Mouse (Mus musculus): ENCODE measurements around the gene Olfr686. TPM values are rescaled to one million over a fixed set of nuclear protein-coding genes. Genes with fewer than 3 reads are reported as not detected.

Olfr686 gene
- not detected for polyA plus RNA-seq (2012; fragmentation: generic; extraction: Trizol)

GRCm38 (mm10) chr7:105207385-105207784 is at the start of gene Olfr686:
Gene Olfr686, minus strand, starts transcription at chr7:105207485.

DNA sequence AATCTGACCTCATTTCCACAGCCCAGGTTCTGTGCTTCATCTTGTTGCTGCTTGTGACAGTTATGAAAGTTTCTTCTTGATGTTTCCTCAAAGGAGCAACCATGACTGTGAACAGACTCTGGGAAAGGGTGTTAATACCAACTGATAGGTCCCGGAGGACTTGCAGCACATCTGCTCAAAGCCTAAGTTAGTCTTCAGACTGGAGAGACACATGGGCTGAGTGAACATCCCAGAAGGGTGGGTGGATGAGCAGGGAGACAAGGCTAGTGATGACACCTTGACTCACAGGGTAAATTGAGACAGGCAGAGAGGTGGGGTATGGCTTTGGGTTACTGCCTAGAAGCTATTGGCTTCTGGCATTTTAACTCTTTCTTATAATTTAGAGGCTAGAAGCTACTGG is 21.4 kb downstream of the Olfr686 start, which contains the start of gene Olfr685:
TSS of gene Olfr685 (minus strand) at position 101 of the 400 bp plus-strand sequence.

DNA sequence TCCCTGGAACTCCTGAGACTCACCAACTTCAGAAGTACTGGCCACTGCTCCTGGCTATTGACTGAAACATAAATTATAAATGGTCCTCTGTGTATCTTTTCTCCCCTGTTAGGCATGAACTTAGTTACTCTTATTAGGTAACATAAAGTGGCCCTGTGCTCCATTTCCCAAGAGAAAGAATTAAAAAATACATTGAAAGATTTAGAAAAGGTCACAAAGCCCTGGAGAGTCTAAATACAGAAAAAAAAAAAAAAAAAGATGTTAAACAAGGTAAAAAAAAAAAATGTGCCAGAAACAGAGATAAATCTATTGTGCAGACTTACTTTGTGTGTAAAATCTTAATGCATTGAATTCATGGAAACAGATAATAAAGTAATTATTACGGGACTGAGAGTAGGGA is 43.7 kb downstream of the Olfr686 start, which contains the start of gene Olfr684:
TSS of gene Olfr684 (minus strand) at position 101 of the 400 bp plus-strand sequence.

Other genes with a start within 250 kb of the Olfr686 start
- gene Olfr670, start 244.9 kb downstream of the Olfr686 start, polyA plus RNA-seq (2012; fragmentation: generic; extraction: Trizol) = not detected
- not detected for gene Olfr671, start 228.4 kb downstream of the Olfr686 start, polyA plus RNA-seq (2012; fragmentation: generic; extraction: Trizol)
- gene Olfr672, start 205.5 kb downstream of the Olfr686 start, polyA plus RNA-seq (2012; fragmentation: generic; extraction: Trizol) = not detected
- not detected for gene Olfr675, start 179.0 kb downstream of the Olfr686 start, polyA plus RNA-seq (2012; fragmentation: generic; extraction: Trizol)
- gene Olfr676, start 174.8 kb downstream of the Olfr686 start, polyA plus RNA-seq (2012; fragmentation: generic; extraction: Trizol) = not detected
- not detected for gene Olfr677, start 156.1 kb downstream of the Olfr686 start, polyA plus RNA-seq (2012; fragmentation: generic; extraction: Trizol)
- gene Olfr678, start 143.0 kb downstream of the Olfr686 start, polyA plus RNA-seq (2012; fragmentation: generic; extraction: Trizol) = not detected
- not detected for gene Olfr679, start 126.3 kb downstream of the Olfr686 start, polyA plus RNA-seq (2012; fragmentation: generic; extraction: Trizol)
- gene Olfr680-ps1, start 114.7 kb downstream of the Olfr686 start, polyA plus RNA-seq (2012; fragmentation: generic; extraction: Trizol) = not detected
- not detected for gene Olfr681, start 90.6 kb downstream of the Olfr686 start, polyA plus RNA-seq (2012; fragmentation: generic; extraction: Trizol)
- gene Olfr683, start 60.5 kb downstream of the Olfr686 start, polyA plus RNA-seq (2012; fragmentation: generic; extraction: Trizol) = not detected
- gene Olfr684, start 43.8 kb downstream of the Olfr686 start, polyA plus RNA-seq (2012; fragmentation: generic; extraction: Trizol) = not detected
- gene Olfr685, start 21.5 kb downstream of the Olfr686 start, polyA plus RNA-seq (2012; fragmentation: generic; extraction: Trizol) = not detected
- gene Olfr688, start 80.6 kb upstream of the Olfr686 start, polyA plus RNA-seq (2012; fragmentation: generic; extraction: Trizol) = not detected
- not detected for gene Olfr689, start 103.7 kb upstream of the Olfr686 start, polyA plus RNA-seq (2012; fragmentation: generic; extraction: Trizol)
- not detected for gene Olfr690, start 126.6 kb upstream of the Olfr686 start, polyA plus RNA-seq (2012; fragmentation: generic; extraction: Trizol)
- under 1 TPM in 1 of 2 experiments, not detected in 1; 0.02 TPM for gene Olfr691, start 134.8 kb upstream of the Olfr686 start, polyA plus RNA-seq (2012; fragmentation: generic; extraction: Trizol)
- gene Olfr692, start 160.7 kb upstream of the Olfr686 start, polyA plus RNA-seq (2012; fragmentation: generic; extraction: Trizol) = not detected
- gene Gm5901, start 167.6 kb upstream of the Olfr686 start, polyA plus RNA-seq (2012; fragmentation: generic; extraction: Trizol) = under 1 TPM in 1 of 2 experiments, not detected in 1; 0.09 TPM
- 10 to 100 TPM; 11.6 to 17.4 TPM for gene Fam160a2, start 192.6 kb upstream of the Olfr686 start, polyA plus RNA-seq (2012; fragmentation: generic; extraction: Trizol)
- gene Cnga4, start 197.1 kb upstream of the Olfr686 start, polyA plus RNA-seq (2012; fragmentation: generic; extraction: Trizol) = under 1 TPM in 1 of 2 experiments, not detected in 1; 0.01 TPM
- gene Cckbr, start 218.2 kb upstream of the Olfr686 start, polyA plus RNA-seq (2012; fragmentation: generic; extraction: Trizol) = under 1 TPM in 1 of 2 experiments, not detected in 1; 0.02 TPM